Mouse (Mus musculus) heart, embryonic 16.5 days (tissue): Measurements from ENCODE around the gene Mylk2. TPM values are rescaled to one million over a fixed set of nuclear protein-coding genes. Genes with fewer than 3 reads are reported as not detected.

Experiments used
- microRNA-seq: library from miRNA; unstranded; fragments of <30 nt; microRNA quantifications from one replicate; pipeline ENCODE4, GENCODE M21; 2017
- polyA plus RNA-seq: library from polyadenylated mRNA; unstranded; fragments of >200 nt; fragmentation: Nextera tagmentation; extraction: Ambion mirVana; gene quantifications from 2 replicates; pipeline ENCODE4 v1.2.1, GENCODE M21; 2015

Gene Mylk2
- polyA plus RNA-seq, 1 experiment from 2014 or later = 0.32 TPM

Small RNAs within 50 kb of the gene (microRNA-seq; reads per million reads assigned to microRNA genes)
- gene Mir5622 = 1.2 reads per million

Other genes starting within 250 kb of the Mylk2 start
- gene H13, start 241.9 kb upstream of the Mylk2 start, polyA plus RNA-seq = 76.4 and 81.7 TPM in 2 replicates
- 18.9 and 19.2 TPM in 2 replicates for gene Mcts2, start 224.3 kb upstream of the Mylk2 start, polyA plus RNA-seq
- gene Id1, start 175.1 kb upstream of the Mylk2 start, polyA plus RNA-seq = 56.3 and 64.5 TPM in 2 replicates
- gene Cox4i2, start 157.2 kb upstream of the Mylk2 start, polyA plus RNA-seq = 26.7 and 30.9 TPM in 2 replicates
- gene Bcl2l1, start 79.6 kb upstream of the Mylk2 start, polyA plus RNA-seq = 70.5 and 74.3 TPM in 2 replicates
- 45.4 and 55.1 TPM in 2 replicates for gene Tpx2, start 63.4 kb upstream of the Mylk2 start, polyA plus RNA-seq
- 6.1 and 6.6 TPM in 2 replicates for gene Foxs1, start 21.9 kb downstream of the Mylk2 start, polyA plus RNA-seq
- gene Dusp15, start 40.3 kb downstream of the Mylk2 start, polyA plus RNA-seq = 0.10 and 0.33 TPM in 2 replicates
- 0.95 and 1.1 TPM in 2 replicates for gene Ttll9, start 51.1 kb downstream of the Mylk2 start, polyA plus RNA-seq
- gene Pdrg1, start 104.1 kb downstream of the Mylk2 start, polyA plus RNA-seq = 132 and 146 TPM in 2 replicates
- gene Xkr7, start 120.5 kb downstream of the Mylk2 start, polyA plus RNA-seq = not detected in 2 replicates
- gene Ccm2l, start 154.6 kb downstream of the Mylk2 start, polyA plus RNA-seq = 3.0 and 4.8 TPM in 2 replicates
- gene Hck, start 197.1 kb downstream of the Mylk2 start, polyA plus RNA-seq = 2.9 and 3.1 TPM in 2 replicates
- 63.0 and 65.4 TPM in 2 replicates for gene Tm9sf4, start 250.0 kb downstream of the Mylk2 start, polyA plus RNA-seq